Mouse (Mus musculus) thymus, adult 18-20 months (tissue): ENCODE data around the gene Krtap15.

Experiments used
- DNase-seq, 2 experiments: peaks; one replicate each; pipeline ENCODE4 v3.0.0; 2022; ENCODE audit warnings: mixed read lengths in 2 of 2

Gene Krtap15

DNA sequence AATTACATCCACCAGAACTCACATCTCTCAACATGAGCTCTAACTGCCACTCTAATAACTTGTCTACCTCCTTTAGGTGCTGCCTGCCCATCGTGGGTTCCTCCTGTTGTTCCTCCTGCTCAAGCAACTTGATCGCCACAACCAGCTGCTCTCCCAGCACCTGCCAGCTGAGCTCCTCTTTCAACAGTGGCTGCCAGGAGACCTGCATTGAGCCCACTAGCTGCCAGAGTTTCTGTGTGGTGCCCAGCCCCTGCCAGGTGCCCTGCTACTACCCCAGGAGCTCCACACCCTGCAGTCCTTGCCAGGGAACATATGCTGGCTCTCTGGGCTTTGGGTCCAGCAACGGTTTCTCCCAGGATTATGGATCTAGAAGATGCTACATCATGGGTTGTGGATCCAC lies at the start of gene Krtap15:
Gene Krtap15 (plus strand): TSS at position 150 of the 400 bp plus-strand sequence.
- DNase-seq, result no peak

DNA sequence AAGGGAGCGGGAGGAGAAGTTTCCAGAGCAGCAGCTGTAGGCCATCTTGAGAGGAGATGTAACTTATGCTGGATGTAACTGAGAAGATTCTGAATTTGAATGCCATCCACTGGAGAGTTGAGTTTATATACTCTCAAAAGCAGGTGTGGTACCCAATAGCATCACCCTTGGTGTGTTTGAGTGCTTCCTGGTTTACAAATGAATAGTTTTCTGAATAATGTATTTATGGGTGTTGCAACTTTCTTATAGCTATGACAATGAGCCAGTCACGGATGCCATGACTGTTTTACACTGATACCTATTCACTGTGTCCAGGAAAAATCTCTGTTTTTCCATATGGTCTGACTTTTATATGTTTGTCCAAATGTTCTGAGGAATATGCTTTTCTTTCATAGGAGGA lies 45.9 kb upstream of the Krtap15 start, which contains the start of gene 2310057N15Rik:
Gene 2310057N15Rik (minus strand): TSS at position 101 of the 400 bp plus-strand sequence.
- no peak for DNase-seq

- no peak for DNase-seq
Observed at GRCm38 (mm10) chr16:88777596-88777995, 42.4 kb upstream of the Krtap15 start, which contains the start of gene Gm5965. Gene Gm5965 (plus strand): TSS chr16:88777896.

GRCm38 (mm10) chr16:88786786-88787185 lies 33.2 kb upstream of the Krtap15 start:
- DNase-seq, result no peak

DNA sequence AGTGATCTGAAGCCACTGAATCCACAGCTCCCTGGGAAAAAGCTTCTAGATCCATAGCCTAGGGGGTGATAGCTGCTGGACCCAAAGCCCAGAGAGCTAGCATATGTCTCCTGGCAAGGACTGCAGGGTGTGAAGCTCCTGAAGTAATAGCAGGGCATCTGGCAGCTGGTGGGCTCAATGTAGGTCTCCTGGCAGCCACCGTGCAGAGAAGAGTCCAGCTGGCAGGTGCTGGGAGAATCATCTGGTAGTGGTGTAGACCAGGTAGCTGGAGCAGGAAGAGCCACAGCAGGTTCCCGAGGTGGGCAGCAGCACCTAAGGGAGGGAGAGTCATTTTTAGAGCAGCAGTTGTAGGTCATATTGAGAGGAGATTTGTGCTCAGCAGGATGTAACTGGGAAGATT lies 8.2 kb upstream of the Krtap15 start, which contains the start of gene Gm20741:
Gene Gm20741 (minus strand): TSS at position 394 of the 400 bp plus-strand sequence.
- DNase-seq, result no peak

GRCm38 (mm10) chr16:88823736-88824135 lies 3.7 kb downstream of the Krtap15 start:
- no peak for DNase-seq

- DNase-seq, result no peak
Observed at GRCm38 (mm10) chr16:88826095-88826652, 6.2 kb downstream of the Krtap15 start, which contains the start of gene Krtap14. Gene Krtap14 (minus strand): TSS chr16:88826145.

GRCm38 (mm10) chr16:88826978-88827377 lies 7.0 kb downstream of the Krtap15 start:
- DNase-seq, result no peak

- no peak for DNase-seq
Observed at GRCm38 (mm10) chr16:88847363-88847762, 27.3 kb downstream of the Krtap15 start.

DNA sequence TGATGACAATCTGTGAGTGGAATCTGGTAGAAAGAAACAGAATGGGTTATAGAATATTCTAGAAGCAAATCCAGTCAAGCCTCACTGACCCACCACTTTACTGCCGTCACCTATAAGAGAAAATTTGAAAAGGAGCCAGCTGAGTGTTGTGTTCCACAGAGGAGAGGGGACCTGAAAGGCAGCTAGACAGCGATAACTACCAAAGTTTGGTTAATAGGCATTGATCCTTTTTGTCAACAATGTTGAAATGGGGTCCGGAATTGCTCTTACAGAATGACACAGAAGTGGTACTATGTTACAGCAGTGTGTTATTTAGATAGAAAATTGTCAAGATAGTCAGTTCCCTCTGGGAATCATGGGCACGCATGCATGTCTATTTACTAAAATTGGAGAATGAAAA lies 28.5 kb downstream of the Krtap15 start:
- no peak for DNase-seq

DNA sequence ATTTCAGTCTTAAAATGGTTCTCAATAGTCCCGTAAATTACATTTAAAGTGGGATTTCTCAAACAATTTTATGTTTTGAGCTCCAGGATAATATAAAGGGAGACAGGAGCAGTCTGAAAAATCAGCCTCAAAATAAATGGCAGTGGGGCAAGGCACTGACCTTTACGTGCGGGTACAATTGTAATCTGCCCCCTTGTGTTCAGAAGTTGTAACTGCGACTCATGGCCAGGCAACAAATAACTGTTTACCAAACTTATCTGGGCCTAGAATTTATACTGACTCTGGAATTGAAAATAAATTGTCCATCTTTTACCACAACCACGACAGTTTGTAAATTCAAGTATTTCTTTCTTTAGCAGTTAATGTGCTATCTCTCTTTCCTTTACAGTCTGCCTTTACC lies 31.4 kb downstream of the Krtap15 start:
- DNase-seq, result no peak

GRCm38 (mm10) chr16:88864887-88865407 lies 44.9 kb downstream of the Krtap15 start:
- no peak for DNase-seq

GRCm38 (mm10) chr16:88869311-88869710 lies 49.3 kb downstream of the Krtap15 start, which contains the start of gene Krtap19-1:
Gene Krtap19-1 (minus strand): TSS chr16:88869411.
- no peak for DNase-seq

DNA sequence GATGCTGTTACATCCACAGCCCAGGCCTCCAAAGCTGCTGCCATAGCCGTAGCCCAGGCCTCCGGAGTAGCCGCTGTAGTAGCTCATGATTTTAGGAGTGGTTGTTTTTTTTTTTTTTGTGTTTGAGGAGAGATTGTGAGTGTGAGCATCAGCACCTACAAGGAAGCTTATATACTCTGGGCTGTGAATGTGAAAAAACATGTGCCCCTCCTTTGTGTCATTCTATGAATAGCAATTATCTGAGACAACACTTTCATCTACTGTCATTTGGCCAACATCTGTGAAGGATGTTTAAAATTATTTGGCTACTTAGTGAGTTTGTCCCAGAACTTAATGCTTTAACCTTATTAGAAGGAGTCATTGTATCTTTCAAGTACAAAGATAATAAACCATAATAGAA lies 54.2 kb downstream of the Krtap15 start, which contains the start of gene Krtap19-2:
Gene Krtap19-2 (minus strand): TSS at position 101 of the 400 bp plus-strand sequence.
- no peak for DNase-seq

- no peak for DNase-seq
Observed at GRCm38 (mm10) chr16:88877938-88878337, 57.9 kb downstream of the Krtap15 start, which contains the start of gene Krtap19-3. Gene Krtap19-3 (minus strand): TSS chr16:88878038.
